In genomic region chr16:93515456-93515941, GRCm38 (mm10) we compare ENCODE assay signal across 15 mouse cellular contexts.
A peak's percentile ranks its signal among the peaks of the same experiment; 100 is the strongest.
DNase-seq lines count a peak whose midpoint lies in the region; ATAC-seq and TF ChIP-seq lines count a peak whose summit lies in the region.
"Had no signal": no experiment of that assay in that cellular context is flagged by ENCODE, and none has a peak within 500 bp of the region (broad histone marks: within the 10 kb centered on the region; RNA-seq: fewer than 3 reads in every experiment).

No protein-coding gene starts in this region.

- no peak for TF ChIP-seq EP300 in lung, postnatal 0 days (IDR thresholded peaks at IDR 0.05)

- TF ChIP-seq CTCF in lung, postnatal 0 days (IDR thresholded peaks at IDR 0.05): no peak

- whole genome bisulfite sequencing in lung, postnatal 0 days: 68% methylated on average over 5 of the region's 5 CpGs

- H3K4me3 ChIP-seq in lung, postnatal 0 days (ENCODE audit: low read depth, low read length): no peak overlapping the region
- H3K4me3 ChIP-seq: erythroblast, embryonic 14.5 days; gastrocnemius, adult 2 months; midbrain, embryonic 12.5 days; stomach, embryonic 15.5 days had no signal

- no peaks in the 10 kb centered on the region for H3K9me3 ChIP-seq in lung, postnatal 0 days (ENCODE audit: low read length)
- H3K9me3 ChIP-seq: midbrain, embryonic 12.5 days; stomach, embryonic 15.5 days had no signal

- no peak overlapping the region for H3K9ac ChIP-seq in lung, postnatal 0 days (replicated peaks; ENCODE audit: low read depth)
- H3K9ac ChIP-seq: liver, embryonic 14.5 days; midbrain, embryonic 12.5 days; stomach, embryonic 15.5 days had no signal

- no peaks in the 10 kb centered on the region for H3K27me3 ChIP-seq in lung, postnatal 0 days (replicated peaks; ENCODE audit: insufficient read depth, low read length)
- H3K27me3 ChIP-seq: midbrain, embryonic 12.5 days; stomach, embryonic 15.5 days had no signal

- DNase-seq in left cerebral cortex, postnatal 4 days: peak; percentile 52
- no peak for DNase-seq in left cerebral cortex, postnatal 10 days (ENCODE audit: extremely low spot score in 1 of 2, low spot score in 2 of 2)
- DNase-seq in cerebellum, adult 11-12 months: peak; percentile 29
- DNase-seq in cerebellum, postnatal 14 days: peak; percentile 25 to 41
- peak; percentile 12 for DNase-seq in layer of hippocampus, adult 9-10 months (ENCODE audit: low spot score)
- no peak for DNase-seq in lung, postnatal 0 days (ENCODE audit: low spot score)
- DNase-seq in urinary bladder, postnatal 4 days (ENCODE audit: low spot score in 2 of 2): no peak
- no peak for DNase-seq in heart, postnatal 14 days
- DNase-seq: embryo, embryonic 11 days; gastrocnemius, adult 2 months; thymus, postnatal 25 days had no signal

- no peaks in the 10 kb centered on the region for H3K4me1 ChIP-seq in lung, postnatal 0 days (ENCODE audit: insufficient read depth, low read depth, low read length)
- H3K4me1 ChIP-seq: midbrain, embryonic 12.5 days; stomach, embryonic 15.5 days had no signal

- no peaks in the 10 kb centered on the region for H3K36me3 ChIP-seq in lung, postnatal 0 days (ENCODE audit: insufficient read depth, low read length)
- H3K36me3 ChIP-seq: midbrain, embryonic 12.5 days; stomach, embryonic 15.5 days had no signal

- ATAC-seq in lung, postnatal 0 days: no peak

- no peak overlapping the region for H3K4me2 ChIP-seq in lung, postnatal 0 days (replicated peaks; ENCODE audit: low read depth, low read length)
- H3K4me2 ChIP-seq: midbrain, embryonic 12.5 days; stomach, embryonic 15.5 days had no signal

- H3K27ac ChIP-seq in lung, postnatal 0 days (ENCODE audit: low read length): no peak overlapping the region
- H3K27ac ChIP-seq: gastrocnemius, adult 2 months; liver, embryonic 14.5 days; midbrain, embryonic 12.5 days; stomach, embryonic 15.5 days had no signal

- intact Hi-C loops in left cerebral cortex, postnatal 4 days (cut with DNase I): no loop called here
- intact Hi-C loops in left cerebral cortex, postnatal 10 days (cut with DNase I): no loop called here
- intact Hi-C loops in heart, postnatal 14 days (cut with DNase I): no loop called here

Comparison
In these comparisons a context has a peak if more than half of its experiments do, and no peak if none do; other contexts are left out.
1. DNase-seq: peak in left cerebral cortex, postnatal 4 days (single experiment), cerebellum, adult 11-12 months (single experiment), cerebellum, postnatal 14 days (2 of 2) and layer of hippocampus, adult 9-10 months (single experiment); none in left cerebral cortex, postnatal 10 days (0 of 2), lung, postnatal 0 days (single experiment), urinary bladder, postnatal 4 days (0 of 2) and heart, postnatal 14 days (0 of 2).